Mouse (Mus musculus) G1E (cell line): Measurements from ENCODE around the gene B230104I21Rik.

Experiments
- CTCF ChIP-seq: IDR thresholded peaks from 2 replicates; pipeline ENCODE4 v1.5.1; 2012; ENCODE audit warnings: low read depth, low read length, inconsistent platforms, mixed read lengths
- POLR2AphosphoS5 ChIP-seq: IDR thresholded peaks from 2 replicates; pipeline ENCODE4 v1.6.1; 2012; ENCODE audit warnings: low read depth, low read length, inconsistent platforms; ENCODE audit not compliant: insufficient replicate concordance
- TAL1 ChIP-seq: conservative IDR thresholded peaks from 2 replicates; pipeline ENCODE4 v1.6.1; 2012; ENCODE audit warnings: low read depth, low read length, inconsistent platforms, mixed read lengths

DNA sequence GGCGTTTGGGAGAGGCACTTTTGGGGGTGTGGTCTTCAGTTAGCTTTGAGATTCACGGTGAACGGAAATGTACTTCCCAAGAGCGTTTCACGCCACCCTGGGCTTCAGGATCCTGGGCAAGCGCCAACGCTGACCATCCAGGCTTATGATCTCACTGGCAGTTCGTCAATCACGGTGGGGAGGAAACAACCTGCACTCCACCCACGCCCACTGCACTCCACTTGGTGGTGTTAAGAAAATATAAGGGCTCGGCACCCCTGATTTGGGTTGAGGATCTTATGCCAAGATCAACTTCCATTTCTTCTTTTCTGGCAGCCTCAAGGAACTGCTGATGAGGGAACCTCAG is 22.3 kb upstream of the B230104I21Rik start:
- TF ChIP-seq CTCF: no peak
- no peak for TF ChIP-seq POLR2AphosphoS5
- TF ChIP-seq TAL1: no peak
